ENCODE assay signal across 8 mouse cellular contexts in the genomic region with DNA sequence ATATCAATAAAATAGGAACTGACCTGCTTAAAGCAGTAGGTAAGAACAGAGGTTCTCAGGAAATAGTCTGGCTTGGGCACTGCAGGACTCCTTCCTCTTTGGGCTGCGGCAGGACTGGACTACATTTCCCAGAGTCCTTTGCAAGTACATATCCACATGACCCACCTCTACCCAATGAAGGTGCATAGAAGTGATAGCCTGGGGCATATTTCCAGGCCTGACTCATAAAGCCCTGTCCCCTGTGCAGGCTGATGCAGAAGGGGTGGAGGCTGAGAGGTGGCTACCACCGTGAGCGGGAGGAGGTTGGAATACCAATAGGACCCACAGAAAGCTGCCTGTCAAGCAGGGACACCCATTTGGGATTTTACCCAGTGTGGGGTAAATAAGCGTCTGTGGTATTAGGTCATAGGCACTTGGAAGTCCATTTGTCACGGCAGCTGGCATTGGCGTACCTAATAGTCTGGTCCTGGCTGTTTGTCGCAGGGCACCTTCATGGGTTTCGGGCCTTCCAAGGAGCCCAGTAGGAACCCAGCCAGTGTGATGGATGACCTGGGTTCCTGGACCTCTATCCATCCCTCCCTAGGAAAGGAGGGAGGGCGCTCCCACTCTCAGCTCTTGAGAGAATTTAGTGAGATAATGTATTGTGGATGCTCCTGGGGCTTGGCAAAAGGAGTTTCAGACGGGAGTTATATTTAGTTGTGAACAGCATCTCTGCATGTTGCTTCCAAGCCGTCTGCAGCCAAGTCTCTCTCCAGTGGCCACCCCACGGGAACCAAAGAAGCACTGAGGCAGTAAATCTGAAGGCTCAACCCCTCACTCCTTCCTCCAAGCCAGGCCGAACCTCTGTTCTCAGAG.
DNase-seq lines count a peak whose midpoint lies in the region; ATAC-seq lines count a peak whose summit lies in the region.

No protein-coding gene starts in this region.

- H3K4me1 ChIP-seq in embryonic facial prominence, embryonic 13.5 days, result peaks cover 6% of the 10 kb centered on the region
- no peaks in the 10 kb centered on the region for H3K4me1 ChIP-seq in midbrain, embryonic 11.5 days (ENCODE audit: control insufficient read depth, insufficient read depth, low read length)
- no peaks in the 10 kb centered on the region for H3K4me1 ChIP-seq in stomach, embryonic 15.5 days

- H3K36me3 ChIP-seq in embryonic facial prominence, embryonic 13.5 days, result no peaks in the 10 kb centered on the region
- no peaks in the 10 kb centered on the region for H3K36me3 ChIP-seq in midbrain, embryonic 11.5 days (ENCODE audit: control insufficient read depth, insufficient read depth, low read length)
- no peaks in the 10 kb centered on the region for H3K36me3 ChIP-seq in stomach, embryonic 15.5 days

- intact Hi-C loops in left cerebral cortex, postnatal 36 days (cut with DNase I), result loop anchor here (5.0 kb wide), 1 partner anchor 149 kb away; the partner anchor contains the start of gene Med13l

- no peak overlapping the region for H3K4me3 ChIP-seq in embryonic facial prominence, embryonic 13.5 days
- no peak overlapping the region for H3K4me3 ChIP-seq in midbrain, embryonic 11.5 days (ENCODE audit: low read depth, low read length)
- no peak overlapping the region for H3K4me3 ChIP-seq in stomach, embryonic 15.5 days (replicated peaks)

- DNase-seq in CD4-positive helper T cell, adult 2 months (ENCODE audit: low read depth, low spot score), result peak; percentile 77
- peak; percentile 82 for DNase-seq in adrenal gland, postnatal 14 days
- DNase-seq in heart, adult 8-10 months (ENCODE audit: low spot score), result peak; percentile 77
- DNase-seq in kidney, adult 18-20 months, result peak; percentile 53
- DNase-seq in left cerebral cortex, postnatal 36 days (ENCODE audit: low spot score in 2 of 2), result peak; percentile 79 to 81
- peak; percentile 90 for DNase-seq in midbrain, embryonic 11.5 days (ENCODE audit: low spot score, missing footprints)

- no peak overlapping the region for H3K9ac ChIP-seq in embryonic facial prominence, embryonic 13.5 days
- H3K9ac ChIP-seq in midbrain, embryonic 11.5 days (ENCODE audit: low read length), result no peak overlapping the region
- no peak overlapping the region for H3K9ac ChIP-seq in stomach, embryonic 15.5 days

- 65% methylated on average over 13 of the region's 13 CpGs for WGBS in embryonic facial prominence, embryonic 13.5 days
- WGBS in midbrain, embryonic 11.5 days, result 69% methylated on average over 13 of the region's 13 CpGs
- WGBS in stomach, embryonic 15.5 days, result 65% methylated on average over 13 of the region's 13 CpGs

- H3K9me3 ChIP-seq in embryonic facial prominence, embryonic 13.5 days, result no peaks in the 10 kb centered on the region
- H3K9me3 ChIP-seq in midbrain, embryonic 11.5 days (ENCODE audit: control insufficient read depth, low read length), result no peaks in the 10 kb centered on the region
- no peaks in the 10 kb centered on the region for H3K9me3 ChIP-seq in stomach, embryonic 15.5 days

- ATAC-seq in embryonic facial prominence, embryonic 13.5 days (ENCODE audit: insufficient number of reproducible peaks, insufficient read depth, low FRiP score, low TSS enrichment, low read depth), result peak; percentile 59; the same call in 1 of the 2 replicates
- ATAC-seq in midbrain, embryonic 11.5 days (ENCODE audit: low FRiP score), result peak; percentile 88
- peak; percentile 91 for ATAC-seq in stomach, embryonic 15.5 days (ENCODE audit: insufficient read depth, low FRiP score, low read depth)

- no peak overlapping the region for H3K4me2 ChIP-seq in embryonic facial prominence, embryonic 13.5 days
- no peak overlapping the region for H3K4me2 ChIP-seq in midbrain, embryonic 11.5 days
- H3K4me2 ChIP-seq in stomach, embryonic 15.5 days, result no peak overlapping the region

- no peaks in the 10 kb centered on the region for H3K27me3 ChIP-seq in embryonic facial prominence, embryonic 13.5 days
- 0 out of 2 replicates have a peak, but pooled peaks cover 2% of the 10 kb centered on the region for H3K27me3 ChIP-seq in midbrain, embryonic 11.5 days (ENCODE audit: control insufficient read depth, insufficient read depth, low read length)
- H3K27me3 ChIP-seq in stomach, embryonic 15.5 days (replicated peaks), result no peaks in the 10 kb centered on the region

- H3K27ac ChIP-seq in embryonic facial prominence, embryonic 13.5 days, result no peak overlapping the region
- no peak overlapping the region for H3K27ac ChIP-seq in midbrain, embryonic 11.5 days (ENCODE audit: low read depth, low read length)
- H3K27ac ChIP-seq in stomach, embryonic 15.5 days, result no peak overlapping the region
